Mouse (Mus musculus) frontal cortex, postnatal 36 days (tissue): ENCODE data around the gene Alkbh5.
"Not testable (repeated sequence)": the region's sequence is repeated elsewhere in the genome, so short reads cannot be mapped to it uniquely, and the experiment has no call there.

Experiments
- DNase-seq, 2 experiments: peaks; one replicate each; pipeline ENCODE4 v3.0.0; 2022; ENCODE audit warnings: low spot score in 2 of 2

Gene Alkbh5

DNA sequence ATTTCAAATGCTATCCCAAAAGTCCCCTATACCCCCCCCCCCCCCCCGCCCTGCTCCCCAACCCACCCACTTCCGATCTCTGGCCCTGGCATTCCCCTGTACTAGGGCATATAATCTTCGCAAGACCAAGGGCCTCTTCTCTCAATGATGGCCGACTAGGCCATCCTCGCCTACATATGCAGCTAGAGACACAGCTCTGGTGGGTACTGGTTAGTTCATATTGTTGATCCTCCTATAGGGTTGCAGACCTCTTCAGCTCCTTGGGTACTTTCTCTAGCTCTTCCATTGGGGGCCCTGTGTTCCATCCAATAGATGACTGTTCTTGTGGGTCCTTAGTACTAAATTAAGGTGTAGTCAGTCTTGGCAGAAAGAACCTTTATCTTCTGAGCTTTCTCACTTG, 7.0 kb downstream of the Alkbh5 start:
- not testable (repeated sequence) for DNase-seq

DNA sequence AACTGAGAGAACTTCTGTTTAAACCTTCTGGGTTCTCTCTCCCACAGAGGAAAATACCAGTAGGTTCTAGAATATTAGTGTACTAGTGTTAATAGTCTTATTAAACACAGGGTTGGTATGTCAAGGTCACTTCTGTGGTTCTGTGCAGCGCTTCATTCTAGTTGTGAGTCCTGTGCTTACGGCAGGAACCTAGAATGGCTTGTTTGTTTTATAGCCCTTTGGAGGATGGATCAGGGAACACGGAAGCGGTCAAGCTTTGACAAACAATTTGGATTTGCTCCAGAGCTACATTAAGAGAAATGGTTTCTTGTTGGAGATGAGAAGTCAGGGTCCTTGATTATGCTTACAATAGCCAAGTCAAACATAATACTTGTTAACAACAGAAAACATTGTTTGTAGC, 9.3 kb downstream of the Alkbh5 start:
- DNase-seq = no peak

DNA sequence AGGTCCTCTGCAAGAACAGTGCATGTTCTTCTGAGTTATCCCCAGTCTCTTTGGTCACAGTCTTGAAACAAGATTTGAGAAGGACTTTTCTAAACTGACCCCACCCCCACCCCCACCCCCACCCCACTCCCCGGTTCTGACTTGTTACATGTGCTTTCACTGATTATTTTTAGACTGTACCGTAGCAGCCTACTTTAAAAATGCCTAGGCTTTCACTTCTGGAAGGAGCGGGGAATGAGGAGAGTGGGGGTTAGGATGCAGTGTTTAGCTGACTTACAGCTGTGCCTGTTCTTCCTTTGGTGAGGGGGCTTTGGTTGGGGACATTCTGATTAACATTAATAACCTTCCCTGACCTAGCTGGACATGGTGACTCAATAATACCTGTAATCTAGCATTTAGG, 11.9 kb downstream of the Alkbh5 start:
- DNase-seq = no peak

DNA sequence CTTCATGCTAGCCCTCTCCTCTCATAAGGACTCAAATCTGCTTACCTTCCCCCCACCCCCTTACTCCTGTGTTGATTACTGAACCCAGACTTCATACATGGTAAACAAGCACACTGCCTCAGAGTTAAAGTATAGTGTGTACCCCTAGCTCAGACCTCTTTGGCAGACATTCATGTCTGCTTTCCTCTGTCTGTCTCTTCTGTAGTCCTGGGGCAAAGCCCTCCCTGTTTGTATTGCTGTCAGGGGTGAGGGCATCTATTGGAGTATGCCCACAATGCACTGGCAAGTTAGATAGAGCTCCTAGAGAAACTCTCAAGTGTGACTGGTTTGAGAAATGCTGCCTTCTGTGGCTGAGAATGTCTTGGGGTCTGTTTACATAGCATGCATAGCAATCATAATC, 16.9 kb downstream of the Alkbh5 start:
- DNase-seq = no peak

DNA sequence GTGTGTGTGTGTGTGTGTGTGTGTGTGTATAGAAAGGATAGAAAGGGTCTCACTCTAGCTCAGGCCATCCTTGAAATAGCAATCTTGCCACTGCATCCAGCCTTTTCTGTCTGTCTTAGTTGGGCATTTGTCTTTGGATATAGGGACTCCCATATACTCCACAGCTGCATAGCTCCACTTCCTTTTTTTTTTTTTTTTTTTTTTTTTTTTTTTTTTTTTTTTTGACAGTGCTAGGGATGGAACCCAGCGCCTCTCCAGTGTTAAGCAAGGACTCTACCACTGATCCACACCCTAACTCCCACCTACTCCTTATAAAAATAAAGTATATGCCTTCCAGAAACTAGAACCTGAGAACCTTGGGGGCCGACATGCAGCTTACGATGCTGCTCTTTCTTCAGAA, 21.5 kb downstream of the Alkbh5 start:
- DNase-seq = no peak

DNA sequence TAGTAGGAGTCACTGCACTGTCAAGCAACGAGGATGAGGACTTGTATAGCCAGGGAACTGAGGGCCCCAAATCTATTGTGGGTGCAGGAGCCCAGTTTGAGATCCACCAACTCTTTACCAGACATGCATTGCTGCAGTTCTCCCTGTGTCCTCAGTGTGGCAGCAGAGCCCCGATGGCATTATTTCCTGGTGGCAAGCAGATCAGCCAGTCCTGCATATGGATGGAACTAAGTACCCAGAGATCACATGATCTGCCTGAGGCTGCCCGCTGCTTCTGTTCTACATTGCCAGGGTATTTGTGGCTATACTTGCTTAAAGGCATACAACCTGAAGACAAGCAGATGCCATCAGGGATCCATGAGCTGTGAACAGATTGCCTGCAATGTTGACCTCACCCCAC, 23.2 kb downstream of the Alkbh5 start:
- DNase-seq = peak; percentile 62 to 81

DNA sequence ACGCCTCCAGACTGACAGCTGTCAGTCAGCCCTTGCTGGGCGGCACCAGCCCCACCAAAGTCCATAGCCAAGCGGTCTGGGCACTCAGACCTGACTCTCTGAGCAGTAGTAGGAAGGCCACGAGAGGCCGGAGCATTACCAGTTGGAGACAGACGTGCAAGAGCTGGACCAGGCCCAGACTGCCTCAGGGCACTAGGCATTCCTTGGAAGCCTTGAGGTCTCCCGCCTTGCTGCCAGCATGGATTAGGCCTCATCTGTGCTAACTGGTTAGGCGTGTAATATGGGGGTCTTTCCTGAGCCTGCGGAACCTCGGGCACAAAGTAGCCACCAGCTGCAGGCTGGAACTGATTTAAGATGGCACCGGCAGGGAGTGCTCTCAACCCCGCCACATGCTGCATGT, 37.8 kb downstream of the Alkbh5 start:
- not testable (repeated sequence) for DNase-seq
